Mouse (Mus musculus): ENCODE measurements around the gene Olfr1192-ps1. TPM values are rescaled to one million over a fixed set of nuclear protein-coding genes. Genes with fewer than 3 reads are reported as not detected.

Gene Olfr1192-ps1
- polyA plus RNA-seq (2015; fragmentation: Nextera tagmentation; extraction: Ambion mirVana): not detected in 2 replicates

DNA sequence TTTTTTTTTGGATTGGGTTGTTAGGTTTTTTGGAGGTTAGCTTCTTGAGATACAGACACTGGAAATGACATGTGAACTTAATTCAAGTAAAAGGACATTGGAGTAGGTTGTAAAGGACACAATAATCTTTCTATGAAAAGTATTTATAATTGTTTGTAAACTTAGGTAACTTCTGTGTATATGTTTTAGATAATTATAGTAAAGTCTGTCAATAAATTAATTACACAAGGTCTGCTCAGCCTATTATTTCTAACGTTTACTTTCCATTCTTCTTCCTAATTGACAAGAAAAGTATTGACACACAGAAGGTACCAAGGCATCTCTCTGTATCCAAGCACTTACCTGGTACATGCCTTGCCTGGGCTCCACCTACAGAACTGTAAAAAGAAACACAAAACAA is at the start of gene Olfr1192-ps1:
Gene Olfr1192-ps1 (plus strand): TSS at position 301 of the 400 bp plus-strand sequence.

DNA sequence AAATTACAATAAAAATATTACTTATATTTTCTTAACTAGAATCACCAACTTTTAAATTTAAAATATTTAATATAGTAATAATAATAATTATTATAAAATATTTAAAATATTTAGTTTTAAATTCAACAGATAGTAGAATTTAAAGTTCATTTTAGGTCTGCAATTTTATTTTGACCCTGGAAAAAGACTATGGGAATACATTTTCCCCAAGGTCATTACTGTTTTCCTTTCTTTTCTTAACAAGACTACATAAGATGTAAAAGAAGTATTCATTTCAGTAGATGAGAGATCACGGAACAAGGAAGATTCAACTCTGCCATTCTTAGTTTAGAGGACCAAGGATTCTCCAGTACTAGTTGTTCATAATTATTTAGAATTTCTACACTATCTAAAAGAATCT is 8.1 kb upstream of the Olfr1192-ps1 start, which contains the start of gene Olfr1191-ps1:
Gene Olfr1191-ps1 (plus strand): TSS at position 301 of the 400 bp plus-strand sequence.

DNA sequence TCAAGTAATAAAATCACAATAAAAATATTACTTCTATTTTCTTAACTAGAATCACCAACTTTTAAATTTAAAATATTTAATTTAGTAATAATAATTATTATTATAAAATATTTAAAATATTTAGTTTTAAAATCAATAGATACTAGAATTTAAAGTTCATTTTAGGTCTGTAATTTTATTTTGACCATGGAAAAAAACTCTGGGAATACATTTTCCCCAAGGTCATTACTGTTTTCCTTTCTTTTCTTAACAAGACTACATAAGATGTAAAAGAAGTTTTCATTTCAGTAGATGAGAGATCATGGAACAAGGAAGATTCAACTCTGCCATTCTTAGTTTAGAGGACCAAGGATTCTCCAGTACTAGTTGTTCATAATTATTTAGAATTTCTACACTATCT is 27.0 kb downstream of the Olfr1192-ps1 start, which contains the start of gene Olfr1193:
Gene Olfr1193 (plus strand): TSS at position 301 of the 400 bp plus-strand sequence.

DNA sequence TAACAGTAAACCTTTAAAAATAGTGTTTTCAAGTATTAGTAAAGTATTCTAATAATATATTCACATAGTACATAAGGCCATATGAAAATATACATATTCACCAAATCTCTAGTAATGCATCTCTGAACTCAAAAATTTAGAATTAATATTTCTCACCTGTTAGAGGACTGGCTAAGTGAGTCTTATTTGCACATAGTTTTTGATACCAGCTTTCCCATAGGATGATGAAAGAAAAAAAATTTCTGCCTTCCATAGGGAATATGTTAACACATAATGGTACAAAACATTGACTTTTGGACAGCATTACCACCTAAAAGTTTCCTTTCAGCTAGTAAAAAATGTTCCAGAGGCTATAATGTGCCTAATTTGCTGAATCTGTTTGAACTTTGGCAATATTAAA is 40.8 kb downstream of the Olfr1192-ps1 start, which contains the start of gene Olfr1195:
Gene Olfr1195 (minus strand): TSS at position 101 of the 400 bp plus-strand sequence.

DNA sequence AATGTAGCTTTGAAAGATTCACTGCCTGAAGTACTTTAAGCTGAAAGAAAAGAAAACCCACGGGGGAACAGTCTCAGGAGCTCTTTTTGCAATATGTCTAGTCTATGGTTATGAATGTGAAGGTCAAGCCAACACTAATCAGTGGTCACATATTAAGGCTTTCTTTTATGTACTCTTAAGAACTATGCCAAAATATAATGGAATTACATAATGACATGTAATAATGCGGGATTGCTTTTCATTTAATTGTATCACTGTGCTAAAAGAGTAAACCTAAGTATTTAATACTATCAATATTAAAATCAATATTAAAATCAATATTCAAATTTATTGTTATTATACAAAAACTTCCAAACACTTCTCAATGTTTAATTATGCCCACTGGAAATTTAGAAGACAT is 56.2 kb downstream of the Olfr1192-ps1 start, which contains the start of gene Olfr1196:
Gene Olfr1196 (minus strand): TSS at position 101 of the 400 bp plus-strand sequence.

Other genes with a start within 250 kb of the Olfr1192-ps1 start
- not detected in 2 replicates for gene Olfr1179, start 242.1 kb upstream of the Olfr1192-ps1 start, polyA plus RNA-seq (2015; fragmentation: Nextera tagmentation; extraction: Ambion mirVana)
- gene Olfr1180, start 229.4 kb upstream of the Olfr1192-ps1 start, polyA plus RNA-seq (2015; fragmentation: Nextera tagmentation; extraction: Ambion mirVana): not detected in 2 replicates
- gene Olfr1181, start 222.3 kb upstream of the Olfr1192-ps1 start, polyA plus RNA-seq (2015; fragmentation: Nextera tagmentation; extraction: Ambion mirVana): not detected in 2 replicates
- not detected in 2 replicates for gene Gm13757, start 199.4 kb upstream of the Olfr1192-ps1 start, polyA plus RNA-seq (2015; fragmentation: Nextera tagmentation; extraction: Ambion mirVana)
- not detected in 2 replicates for gene Olfr1183, start 193.6 kb upstream of the Olfr1192-ps1 start, polyA plus RNA-seq (2015; fragmentation: Nextera tagmentation; extraction: Ambion mirVana)
- not detected in 2 replicates for gene Olfr1184, start 164.9 kb upstream of the Olfr1192-ps1 start, polyA plus RNA-seq (2015; fragmentation: Nextera tagmentation; extraction: Ambion mirVana)
- not detected in 2 replicates for gene Olfr1185-ps1, start 155.2 kb upstream of the Olfr1192-ps1 start, polyA plus RNA-seq (2015; fragmentation: Nextera tagmentation; extraction: Ambion mirVana)
- gene Olfr1186, start 130.0 kb upstream of the Olfr1192-ps1 start, polyA plus RNA-seq (2015; fragmentation: Nextera tagmentation; extraction: Ambion mirVana): not detected in 2 replicates
- gene Olfr1188, start 91.6 kb upstream of the Olfr1192-ps1 start, polyA plus RNA-seq (2015; fragmentation: Nextera tagmentation; extraction: Ambion mirVana): not detected in 2 replicates
- gene Olfr1189, start 62.1 kb upstream of the Olfr1192-ps1 start, polyA plus RNA-seq (2015; fragmentation: Nextera tagmentation; extraction: Ambion mirVana): not detected in 2 replicates
- not detected in 2 replicates for gene Olfr1191-ps1, start 8.0 kb upstream of the Olfr1192-ps1 start, polyA plus RNA-seq (2015; fragmentation: Nextera tagmentation; extraction: Ambion mirVana)
- gene Olfr1193, start 27.1 kb downstream of the Olfr1192-ps1 start, polyA plus RNA-seq (2015; fragmentation: Nextera tagmentation; extraction: Ambion mirVana): not detected in 2 replicates
- gene Olfr1195, start 40.7 kb downstream of the Olfr1192-ps1 start, polyA plus RNA-seq (2015; fragmentation: Nextera tagmentation; extraction: Ambion mirVana): not detected in 2 replicates
- gene Olfr1196, start 56.1 kb downstream of the Olfr1192-ps1 start, polyA plus RNA-seq (2015; fragmentation: Nextera tagmentation; extraction: Ambion mirVana): not detected in 2 replicates
- gene Olfr1197, start 83.9 kb downstream of the Olfr1192-ps1 start, polyA plus RNA-seq (2015; fragmentation: Nextera tagmentation; extraction: Ambion mirVana): not detected in 2 replicates
- not detected in 2 replicates for gene Olfr1198, start 102.9 kb downstream of the Olfr1192-ps1 start, polyA plus RNA-seq (2015; fragmentation: Nextera tagmentation; extraction: Ambion mirVana)
- gene Olfr1199, start 112.0 kb downstream of the Olfr1192-ps1 start, polyA plus RNA-seq (2015; fragmentation: Nextera tagmentation; extraction: Ambion mirVana): not detected in 2 replicates
- not detected in 2 replicates for gene Olfr1200, start 122.0 kb downstream of the Olfr1192-ps1 start, polyA plus RNA-seq (2015; fragmentation: Nextera tagmentation; extraction: Ambion mirVana)
- gene Olfr1201, start 144.5 kb downstream of the Olfr1192-ps1 start, polyA plus RNA-seq (2015; fragmentation: Nextera tagmentation; extraction: Ambion mirVana): not detected in 2 replicates
- gene Olfr1202, start 166.0 kb downstream of the Olfr1192-ps1 start, polyA plus RNA-seq (2015; fragmentation: Nextera tagmentation; extraction: Ambion mirVana): not detected in 2 replicates
- not detected in 2 replicates for gene Olfr1205, start 181.2 kb downstream of the Olfr1192-ps1 start, polyA plus RNA-seq (2015; fragmentation: Nextera tagmentation; extraction: Ambion mirVana)
- not detected in 2 replicates for gene Olfr1204, start 200.8 kb downstream of the Olfr1192-ps1 start, polyA plus RNA-seq (2015; fragmentation: Nextera tagmentation; extraction: Ambion mirVana)
- gene Olfr1206, start 214.7 kb downstream of the Olfr1192-ps1 start, polyA plus RNA-seq (2015; fragmentation: Nextera tagmentation; extraction: Ambion mirVana): not detected in 2 replicates